Mouse (Mus musculus): ENCODE data around the gene Sp9. TPM values are rescaled to one million over a fixed set of nuclear protein-coding genes. Genes with fewer than 3 reads are reported as not detected.
A peak's percentile ranks its signal among the peaks of the same experiment; 100 is the strongest.

Gene Sp9
- polyA plus RNA-seq, 1 experiment from 2014 or later: not detected

DNA sequence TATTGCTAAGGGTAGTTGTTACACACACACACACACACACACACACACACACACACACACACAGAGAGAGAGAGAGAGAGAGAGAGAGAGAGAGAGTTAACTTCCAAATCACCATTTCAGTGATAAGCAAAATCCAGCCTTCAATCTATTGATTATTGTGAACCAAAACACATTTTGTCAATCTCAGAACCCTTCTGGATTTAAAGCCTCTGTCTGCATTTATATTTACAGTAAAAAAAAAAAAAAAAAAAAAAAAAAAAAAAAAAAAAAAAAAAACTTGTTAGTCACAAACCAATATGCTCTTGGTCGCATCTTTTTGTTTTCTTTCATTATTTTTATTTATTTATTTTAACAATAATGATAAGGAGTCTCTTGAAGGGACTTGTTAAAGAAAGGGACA, 5.1 kb upstream of the Sp9 start:
- Histone ChIP-seq H3K4me1 (ENCODE audit: control insufficient read depth, low read depth, low read length) (peaks cover 2% of the 10 kb centered on the region), H3K4me3 (ENCODE audit: low read depth, low read length) (no peak overlapping the region), H3K9ac (ENCODE audit: low read depth, low read length) (no peak overlapping the region), H3K27ac (ENCODE audit: low read length) (no peak overlapping the region), H3K27me3 (ENCODE audit: control insufficient read depth, insufficient read depth, low read depth, low read length) (peaks cover 95% of the 10 kb centered on the region), H3K9me3 (replicated peaks; ENCODE audit: control insufficient read depth, low read length) (no peaks in the 10 kb centered on the region), H3K36me3 (ENCODE audit: control insufficient read depth, insufficient read depth) (no peaks in the 10 kb centered on the region), H3K4me2 (ENCODE audit: low read depth, low read length) (no peak overlapping the region)
- no peak for ATAC-seq (ENCODE audit: low read depth)
- WGBS (ENCODE audit: insufficient replicate concordance): 30% methylated on average over 1 of the region's 1 CpGs

DNA sequence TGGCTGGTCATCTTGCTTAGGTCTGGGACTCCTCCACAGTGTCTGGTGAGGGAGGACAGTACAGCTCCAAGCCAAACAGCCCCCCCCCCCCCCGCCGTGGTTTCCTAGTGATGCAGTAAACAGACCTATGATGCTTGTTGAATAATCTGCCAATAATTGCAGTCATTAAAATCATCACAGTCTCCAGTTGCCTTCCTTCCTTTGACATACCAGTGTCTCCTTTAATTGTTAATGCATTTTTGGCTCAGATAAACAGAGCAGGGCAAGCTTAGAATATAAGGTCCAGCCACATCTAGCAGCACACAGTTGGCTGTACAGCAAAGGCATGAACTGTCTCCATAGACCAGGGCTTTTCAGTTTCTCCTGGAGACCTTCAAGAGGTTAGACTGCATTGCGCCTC, 4.5 kb upstream of the Sp9 start:
- Histone ChIP-seq H3K27ac (ENCODE audit: low read length) (no peak overlapping the region), H3K9ac (ENCODE audit: low read depth, low read length) (no peak overlapping the region), H3K36me3 (ENCODE audit: control insufficient read depth, insufficient read depth) (no peaks in the 10 kb centered on the region), H3K4me2 (ENCODE audit: low read depth, low read length) (no peak overlapping the region), H3K4me3 (ENCODE audit: low read depth, low read length) (no peak overlapping the region), H3K4me1 (ENCODE audit: control insufficient read depth, low read depth, low read length) (peaks cover 6% of the 10 kb centered on the region), H3K9me3 (replicated peaks; ENCODE audit: control insufficient read depth, low read length) (no peaks in the 10 kb centered on the region), H3K27me3 (ENCODE audit: control insufficient read depth, insufficient read depth, low read depth, low read length) (peaks cover 97% of the 10 kb centered on the region)
- ATAC-seq (ENCODE audit: low read depth): no peak
- 20% methylated on average over 3 of the region's 3 CpGs for WGBS (ENCODE audit: insufficient replicate concordance)

DNA sequence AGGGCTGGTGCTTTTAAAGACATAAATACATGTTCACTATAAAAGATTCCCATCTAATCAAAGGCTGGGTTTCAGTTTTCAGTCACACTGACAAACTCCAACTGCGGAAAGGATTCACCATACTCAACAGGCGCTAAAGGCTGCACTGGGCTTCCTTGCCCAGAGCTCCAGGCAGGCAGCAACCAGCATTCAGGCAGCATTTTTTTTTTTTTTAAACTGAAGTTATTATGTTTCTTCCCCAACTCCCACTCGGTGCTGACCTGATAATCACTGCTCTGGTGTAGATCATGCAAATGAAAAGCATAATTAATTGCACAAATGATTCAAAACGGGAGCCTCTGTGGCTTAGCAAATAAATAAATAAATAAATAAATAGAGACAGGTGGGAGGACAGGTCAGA, 3.9 kb upstream of the Sp9 start:
- no peaks in the 10 kb centered on the region for H3K9me3 ChIP-seq (replicated peaks; ENCODE audit: control insufficient read depth, low read length)
- WGBS (ENCODE audit: insufficient replicate concordance): 1% methylated on average over 4 of the region's 4 CpGs
- peaks cover 97% of the 10 kb centered on the region for H3K27me3 ChIP-seq (ENCODE audit: control insufficient read depth, insufficient read depth, low read depth, low read length)
- no peak overlapping the region for H3K9ac ChIP-seq (ENCODE audit: low read depth, low read length)
- H3K27ac ChIP-seq (ENCODE audit: low read length): no peak overlapping the region
- no peak for ATAC-seq (ENCODE audit: low read depth)
- no peak overlapping the region for H3K4me2 ChIP-seq (ENCODE audit: low read depth, low read length)
- no peak overlapping the region for H3K4me3 ChIP-seq (ENCODE audit: low read depth, low read length)
- no peaks in the 10 kb centered on the region for H3K36me3 ChIP-seq (ENCODE audit: control insufficient read depth, insufficient read depth)
- peaks cover 9% of the 10 kb centered on the region for H3K4me1 ChIP-seq (ENCODE audit: control insufficient read depth, low read depth, low read length)

DNA sequence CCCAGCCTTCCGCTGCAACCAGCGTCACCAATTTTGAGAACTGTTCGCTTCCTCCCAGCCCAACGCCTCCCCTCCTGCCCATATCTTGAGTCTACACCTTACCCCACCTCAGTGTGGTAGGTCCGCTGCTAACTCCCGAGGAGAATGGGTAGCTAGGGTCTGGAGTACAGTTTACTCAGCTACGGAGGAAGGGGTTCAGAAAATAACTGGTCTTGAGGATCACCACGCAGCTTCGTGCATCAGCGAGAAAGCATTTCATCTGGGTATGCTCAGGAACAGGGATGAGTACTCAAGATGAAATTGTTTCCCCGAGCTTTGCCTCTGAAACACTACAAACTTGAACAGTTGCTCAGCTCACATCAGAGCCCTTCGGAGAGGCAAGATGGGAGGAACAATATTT, 3.4 kb upstream of the Sp9 start:
- no peaks in the 10 kb centered on the region for H3K9me3 ChIP-seq (replicated peaks; ENCODE audit: control insufficient read depth, low read length)
- H3K4me1 ChIP-seq (ENCODE audit: control insufficient read depth, low read depth, low read length): peaks cover 13% of the 10 kb centered on the region
- H3K4me2 ChIP-seq (ENCODE audit: low read depth, low read length): no peak overlapping the region
- 2% methylated on average over 12 of the region's 12 CpGs for WGBS (ENCODE audit: insufficient replicate concordance)
- no peak overlapping the region for H3K4me3 ChIP-seq (ENCODE audit: low read depth, low read length)
- no peak overlapping the region for H3K9ac ChIP-seq (ENCODE audit: low read depth, low read length)
- H3K36me3 ChIP-seq (ENCODE audit: control insufficient read depth, insufficient read depth): no peaks in the 10 kb centered on the region
- ATAC-seq (ENCODE audit: low read depth): no peak
- H3K27ac ChIP-seq (ENCODE audit: low read length): no peak overlapping the region
- H3K27me3 ChIP-seq (ENCODE audit: control insufficient read depth, insufficient read depth, low read depth, low read length): peaks cover 97% of the 10 kb centered on the region

- Histone ChIP-seq H3K27ac (ENCODE audit: low read length) (no peak overlapping the region), H3K9me3 (replicated peaks; ENCODE audit: control insufficient read depth, low read length) (no peaks in the 10 kb centered on the region), H3K4me2 (ENCODE audit: low read depth, low read length) (no peak overlapping the region), H3K27me3 (ENCODE audit: control insufficient read depth, insufficient read depth, low read depth, low read length) (peaks cover 97% of the 10 kb centered on the region), H3K4me1 (ENCODE audit: control insufficient read depth, low read depth, low read length) (peaks cover 20% of the 10 kb centered on the region), H3K36me3 (ENCODE audit: control insufficient read depth, insufficient read depth) (no peaks in the 10 kb centered on the region), H3K4me3 (ENCODE audit: low read depth, low read length) (no peak overlapping the region), H3K9ac (ENCODE audit: low read depth, low read length) (no peak overlapping the region)
- WGBS (ENCODE audit: insufficient replicate concordance): 6% methylated on average over 8 of the region's 8 CpGs
- ATAC-seq (ENCODE audit: low read depth): no peak
These were observed 2.8 kb upstream of the Sp9 start for GRCm38 (mm10) chr2:73268836-73269395.

- no peaks in the 10 kb centered on the region for H3K36me3 ChIP-seq (ENCODE audit: control insufficient read depth, insufficient read depth)
- 1% methylated on average over 17 of the region's 17 CpGs for WGBS (ENCODE audit: insufficient replicate concordance)
- peaks cover 25% of the 10 kb centered on the region for H3K4me1 ChIP-seq (ENCODE audit: control insufficient read depth, low read depth, low read length)
- H3K27me3 ChIP-seq (ENCODE audit: control insufficient read depth, insufficient read depth, low read depth, low read length): peaks cover 97% of the 10 kb centered on the region
- no peak overlapping the region for H3K4me2 ChIP-seq (ENCODE audit: low read depth, low read length)
- H3K9ac ChIP-seq (ENCODE audit: low read depth, low read length): no peak overlapping the region
- H3K9me3 ChIP-seq (replicated peaks; ENCODE audit: control insufficient read depth, low read length): no peaks in the 10 kb centered on the region
- no peak overlapping the region for H3K27ac ChIP-seq (ENCODE audit: low read length)
- ATAC-seq (ENCODE audit: low read depth): no peak
- no peak overlapping the region for H3K4me3 ChIP-seq (ENCODE audit: low read depth, low read length)
These were observed 2.1 kb upstream of the Sp9 start for GRCm38 (mm10) chr2:73269666-73270065.

- Histone ChIP-seq H3K36me3 (ENCODE audit: control insufficient read depth, insufficient read depth) (no peaks in the 10 kb centered on the region), H3K27me3 (ENCODE audit: control insufficient read depth, insufficient read depth, low read depth, low read length) (peaks cover 95% of the 10 kb centered on the region), H3K4me3 (ENCODE audit: low read depth, low read length) (no peak overlapping the region), H3K9ac (ENCODE audit: low read depth, low read length) (no peak overlapping the region), H3K4me2 (ENCODE audit: low read depth, low read length) (no peak overlapping the region), H3K27ac (ENCODE audit: low read length) (no peak overlapping the region), H3K4me1 (ENCODE audit: control insufficient read depth, low read depth, low read length) (peaks cover 25% of the 10 kb centered on the region), H3K9me3 (replicated peaks; ENCODE audit: control insufficient read depth, low read length) (no peaks in the 10 kb centered on the region)
- no peak for ATAC-seq (ENCODE audit: low read depth)
- 2% methylated on average over 14 of the region's 14 CpGs for WGBS (ENCODE audit: insufficient replicate concordance)
These were observed 1.6 kb upstream of the Sp9 start for GRCm38 (mm10) chr2:73270071-73270592.

- Histone ChIP-seq H3K9ac (ENCODE audit: low read depth, low read length) (no peak overlapping the region), H3K27ac (ENCODE audit: low read length) (no peak overlapping the region), H3K36me3 (ENCODE audit: control insufficient read depth, insufficient read depth) (no peaks in the 10 kb centered on the region), H3K4me3 (ENCODE audit: low read depth, low read length) (peak overlapping the region; percentile 3; the same call in 1 of the 2 replicates), H3K4me1 (ENCODE audit: control insufficient read depth, low read depth, low read length) (peaks cover 25% of the 10 kb centered on the region), H3K9me3 (replicated peaks; ENCODE audit: control insufficient read depth, low read length) (no peaks in the 10 kb centered on the region), H3K27me3 (ENCODE audit: control insufficient read depth, insufficient read depth, low read depth, low read length) (peaks cover 91% of the 10 kb centered on the region), H3K4me2 (ENCODE audit: low read depth, low read length) (no peak overlapping the region)
- 1% methylated on average over 38 of the region's 38 CpGs for WGBS (ENCODE audit: insufficient replicate concordance)
- ATAC-seq (ENCODE audit: low read depth): no peak
These were observed 899 bp upstream of the Sp9 start for GRCm38 (mm10) chr2:73270593-73271458.
